Mouse (Mus musculus): Measurements from ENCODE around the gene Tbr1.

The Tbr1 gene

DNA sequence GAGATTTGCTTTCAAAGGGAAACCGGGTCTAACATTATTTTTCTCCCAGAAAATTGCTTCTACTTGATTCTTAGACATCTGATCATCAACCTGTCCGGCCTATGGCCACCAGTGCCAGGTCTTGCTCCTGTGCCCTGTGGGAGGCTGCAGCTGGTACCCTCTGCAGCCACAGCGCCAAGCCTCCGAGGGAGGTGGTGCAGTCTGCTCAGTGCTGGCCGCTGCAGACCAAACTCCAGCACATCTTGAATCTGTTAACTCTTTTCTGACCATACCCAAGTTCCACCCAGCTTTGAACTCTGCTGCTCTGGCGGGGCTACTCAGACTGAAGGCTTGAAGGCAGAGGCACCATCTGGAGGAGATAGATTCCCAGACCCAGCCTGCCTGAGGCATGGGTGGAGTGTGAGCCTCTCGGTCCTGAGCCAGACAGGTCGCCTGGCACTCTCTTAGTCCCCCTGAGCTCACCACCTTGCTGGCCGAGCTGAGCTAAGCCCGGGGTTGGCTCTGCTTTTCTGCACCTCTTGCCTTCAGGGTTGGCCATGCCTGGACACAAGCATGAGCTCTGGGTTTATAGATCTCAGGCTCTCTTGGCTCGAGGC lies at the start of gene Tbr1:
Gene Tbr1 (plus strand): TSS at position 275 of the 596 bp plus-strand sequence.
- peak; percentile 70 for DNase-seq (ENCODE audit: low spot score)

DNA sequence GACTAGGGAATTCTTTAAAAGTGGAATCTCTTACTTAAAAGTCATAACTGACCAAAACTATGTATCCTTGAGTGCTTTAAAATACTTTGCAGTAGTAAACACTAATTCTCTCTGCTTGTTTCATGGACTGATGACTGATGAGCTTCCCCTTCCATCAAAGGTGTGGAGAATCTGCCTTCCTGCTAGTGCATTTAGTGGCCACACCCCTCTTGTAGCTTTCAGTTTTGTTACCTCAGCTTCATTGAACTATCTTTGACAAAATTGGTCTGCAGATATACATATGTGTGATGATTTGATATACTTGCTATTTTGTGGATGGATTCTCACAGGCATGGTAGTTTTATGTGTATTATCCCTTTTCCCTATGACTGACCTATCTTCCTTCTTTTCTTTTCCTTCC lies 47.7 kb upstream of the Tbr1 start:
- DNase-seq (ENCODE audit: low spot score), result no peak

DNA sequence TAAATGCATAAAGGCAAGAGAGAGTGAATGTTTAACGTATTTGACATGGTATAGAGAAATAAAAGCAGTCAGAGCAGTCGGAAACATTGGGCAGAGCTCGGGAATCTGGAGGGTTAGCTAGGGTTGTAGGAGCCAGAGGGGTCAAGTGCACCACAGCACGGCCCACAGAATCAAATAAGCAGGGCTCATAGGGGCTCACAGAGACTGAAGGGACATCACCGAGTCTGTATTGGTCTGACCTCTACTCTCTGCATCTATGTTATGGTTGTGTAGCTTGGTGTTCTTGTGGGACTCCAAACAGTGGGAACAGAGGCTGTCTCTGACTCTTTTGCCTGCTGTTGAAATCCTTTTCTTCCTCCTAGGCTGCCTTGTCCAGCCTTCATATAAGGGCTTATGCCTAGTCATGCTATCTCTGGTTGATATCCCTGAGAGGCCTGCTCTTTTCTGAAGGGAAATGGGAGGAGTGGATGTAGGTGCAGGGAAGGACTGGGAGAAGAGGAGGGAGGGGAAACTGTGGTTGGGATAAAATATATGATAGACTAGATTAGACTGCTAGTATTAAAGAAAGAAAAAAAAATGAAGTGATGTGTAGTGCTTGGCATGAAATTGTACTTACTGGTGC lies 43.4 kb upstream of the Tbr1 start:
- no peak for DNase-seq (ENCODE audit: low spot score)

DNA sequence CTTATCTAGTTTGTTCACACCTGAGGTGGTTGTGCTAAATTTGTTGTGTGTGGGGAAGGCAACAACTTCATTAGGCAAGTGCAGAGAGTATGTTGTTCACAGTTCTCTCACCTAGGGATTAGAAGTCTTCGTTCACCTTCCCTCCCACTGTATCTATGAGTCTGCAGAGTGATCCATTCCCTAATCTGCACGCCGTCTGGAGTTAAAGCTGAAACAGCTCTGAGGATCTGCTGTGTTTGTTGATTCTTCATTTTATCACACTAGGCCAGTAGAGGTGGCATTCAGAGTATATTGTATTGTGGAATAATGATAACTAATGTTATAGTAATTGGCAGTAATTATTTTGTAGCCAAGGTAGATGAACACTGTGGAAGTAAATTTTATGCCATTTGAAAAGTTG lies 42.7 kb upstream of the Tbr1 start:
- no peak for DNase-seq (ENCODE audit: low spot score)

DNA sequence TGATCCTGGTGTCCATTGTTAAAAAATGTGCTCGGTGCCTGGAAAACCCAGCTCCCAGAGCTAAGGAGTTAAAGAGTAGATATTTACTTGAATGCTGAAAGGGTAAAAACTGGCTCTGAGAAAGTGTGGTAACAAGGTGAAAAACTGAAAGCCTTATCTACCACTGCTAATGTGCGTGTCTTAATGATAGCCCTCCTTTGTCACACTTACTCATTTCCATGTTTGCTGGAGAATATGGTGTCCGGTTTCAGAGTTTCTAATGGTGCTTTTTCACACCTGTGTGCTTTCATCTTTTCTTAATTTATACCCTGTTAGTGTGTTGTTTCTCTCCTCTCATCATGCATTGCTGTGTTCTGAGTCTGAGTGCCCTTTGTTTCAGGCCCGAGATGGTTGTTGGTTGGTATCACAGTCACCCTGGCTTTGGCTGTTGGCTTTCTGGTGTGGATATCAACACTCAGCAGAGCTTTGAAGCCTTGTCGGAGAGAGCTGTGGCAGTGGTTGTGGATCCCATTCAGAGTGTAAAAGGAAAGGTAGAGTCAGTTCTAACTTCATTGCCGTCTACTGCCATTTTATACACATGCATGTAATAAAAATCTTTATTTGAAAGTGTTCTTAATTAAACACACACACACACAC lies 38.1 kb upstream of the Tbr1 start:
- DNase-seq (ENCODE audit: low spot score), result no peak

DNA sequence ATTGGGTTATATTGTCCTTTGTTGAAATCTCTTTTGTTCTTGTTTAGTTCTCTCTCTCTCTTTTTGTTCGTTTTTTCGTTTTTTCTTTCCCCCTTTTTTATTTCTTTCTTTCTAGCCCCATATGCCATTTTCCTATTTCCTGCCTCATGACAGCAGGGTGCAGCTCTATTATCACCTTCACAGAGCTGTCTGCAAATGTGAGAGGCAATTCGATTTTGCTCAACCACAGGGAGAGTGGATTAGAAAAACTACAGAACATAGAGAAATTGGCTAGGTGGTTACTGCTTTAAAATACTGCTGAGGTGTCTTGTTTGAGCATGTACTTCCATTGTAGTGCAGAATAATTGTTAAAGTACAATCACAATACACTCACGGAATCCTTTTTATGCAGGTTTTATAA lies 37.2 kb upstream of the Tbr1 start:
- no peak for DNase-seq (ENCODE audit: low spot score)

DNA sequence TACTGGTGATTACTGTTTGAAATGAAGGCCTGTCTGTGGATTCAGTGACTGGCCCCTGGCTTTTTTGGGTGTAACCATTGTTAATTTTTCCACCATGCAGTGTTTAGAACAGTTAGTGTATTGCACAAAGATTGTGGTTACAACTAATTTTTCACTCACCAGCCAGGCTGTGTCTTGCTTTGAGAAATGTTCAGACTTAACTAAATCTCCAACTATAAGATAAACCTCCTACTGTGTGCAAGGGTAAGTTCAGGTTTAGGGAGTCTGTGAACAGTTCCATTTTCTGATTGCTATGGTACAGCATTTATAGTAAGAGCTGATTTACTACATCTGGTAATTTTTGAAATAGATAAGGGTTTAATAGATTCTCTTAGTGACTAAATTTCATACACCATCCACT lies 21.9 kb upstream of the Tbr1 start:
- no peak for DNase-seq (ENCODE audit: low spot score)

DNA sequence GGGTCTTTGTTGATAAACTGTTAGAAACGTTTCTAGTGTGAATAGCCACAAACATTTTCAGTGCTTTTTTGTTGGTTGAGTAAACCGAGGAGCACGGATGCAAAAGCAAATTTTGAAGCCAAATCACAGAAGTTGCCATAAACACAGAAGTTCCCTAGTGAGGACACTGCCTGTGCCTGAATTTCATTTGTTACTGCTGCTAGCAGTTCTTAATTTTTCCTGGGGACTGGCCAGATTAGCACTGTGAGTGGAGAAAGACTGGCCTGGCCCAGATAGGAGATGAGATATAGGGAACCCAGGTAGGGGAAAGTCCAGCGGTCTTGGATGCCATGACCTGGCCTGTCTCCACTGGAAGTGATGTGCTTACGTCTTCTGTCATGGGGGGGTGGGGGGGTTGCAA lies 7.8 kb upstream of the Tbr1 start:
- no peak for DNase-seq (ENCODE audit: low spot score)

DNA sequence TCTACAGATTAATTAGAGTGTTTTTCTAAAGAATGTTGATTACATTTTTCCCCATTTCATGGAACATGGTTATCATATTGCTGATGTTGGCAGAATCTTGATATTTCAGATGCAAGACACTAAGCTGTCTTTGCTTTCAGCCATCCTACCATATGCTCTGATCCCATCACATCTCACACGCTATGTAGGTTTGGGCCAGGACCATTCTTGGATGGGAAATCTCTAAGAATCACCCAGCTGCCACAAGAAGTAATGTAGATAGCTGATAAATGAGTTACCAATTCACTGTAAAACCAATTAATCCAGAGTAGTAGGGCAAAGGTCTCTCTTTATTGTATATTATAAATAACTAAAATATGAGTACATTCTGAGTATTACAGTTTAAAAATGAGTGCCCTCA lies 4.7 kb upstream of the Tbr1 start:
- DNase-seq (ENCODE audit: low spot score), result no peak

DNA sequence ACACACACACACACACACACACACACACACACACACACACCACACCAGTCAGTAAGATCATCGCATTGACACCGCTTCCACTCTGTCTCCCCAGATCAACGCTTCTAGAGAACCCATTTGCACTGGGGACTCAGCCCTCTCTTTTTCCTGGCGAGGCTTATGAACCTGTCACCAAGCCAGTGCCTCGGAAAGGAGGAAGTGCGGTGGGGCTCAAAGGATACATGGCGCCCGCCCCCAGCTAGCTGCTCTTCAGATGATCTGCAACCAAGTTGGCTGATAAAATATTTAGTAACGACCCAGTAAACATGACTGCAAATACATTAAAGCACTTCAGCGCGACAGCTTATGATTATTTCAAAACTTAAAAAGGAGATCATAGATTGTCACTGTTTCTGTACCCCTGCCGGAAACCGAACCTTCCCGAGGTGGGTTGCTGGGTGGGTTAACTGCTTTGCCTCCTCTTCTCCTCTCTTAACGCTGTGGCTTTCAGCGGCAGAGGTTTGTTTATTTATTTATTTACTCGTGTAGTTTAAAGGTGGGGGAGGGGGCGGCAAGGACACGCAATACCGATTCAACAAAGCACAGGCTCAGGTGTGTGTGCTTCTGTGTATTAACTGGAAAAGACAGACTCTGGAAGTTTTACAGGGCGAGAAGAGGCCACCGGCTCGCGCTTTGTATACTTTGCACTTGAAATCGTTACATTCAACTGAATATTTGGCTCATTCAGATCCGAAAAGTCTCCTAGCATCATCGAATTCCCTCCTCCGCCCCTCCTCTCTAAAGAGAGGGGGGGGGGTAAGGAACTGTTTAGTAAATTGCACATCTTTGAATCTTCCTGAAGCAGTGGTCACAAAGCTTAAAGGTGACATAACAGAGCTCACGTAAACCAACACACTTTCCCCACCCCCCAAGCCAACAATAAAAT lies 975 bp downstream of the Tbr1 start:
- DNase-seq (ENCODE audit: low spot score), result peak; percentile 29

DNA sequence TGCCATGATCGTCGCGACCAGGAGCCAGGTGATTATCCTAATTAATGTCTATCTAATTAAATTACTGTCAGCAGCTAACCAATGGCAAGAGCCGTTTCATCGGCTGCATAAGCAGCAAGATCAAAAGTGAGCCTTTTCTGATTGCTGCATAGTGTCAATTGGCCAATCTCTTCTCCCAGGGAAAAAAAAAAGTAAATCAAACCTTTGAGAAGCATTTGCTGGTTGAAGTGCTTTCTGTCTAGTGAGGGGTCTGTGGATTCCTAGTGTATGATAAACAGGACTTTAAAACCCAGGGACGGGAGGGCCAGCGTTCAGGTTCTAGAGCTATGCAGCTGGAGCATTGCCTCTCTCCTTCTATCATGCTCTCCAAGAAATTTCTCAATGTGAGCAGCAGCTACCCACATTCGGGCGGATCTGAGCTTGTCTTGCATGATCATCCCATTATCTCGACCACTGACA lies 1.7 kb downstream of the Tbr1 start:
- DNase-seq (ENCODE audit: low spot score), result peak; percentile 24

DNA sequence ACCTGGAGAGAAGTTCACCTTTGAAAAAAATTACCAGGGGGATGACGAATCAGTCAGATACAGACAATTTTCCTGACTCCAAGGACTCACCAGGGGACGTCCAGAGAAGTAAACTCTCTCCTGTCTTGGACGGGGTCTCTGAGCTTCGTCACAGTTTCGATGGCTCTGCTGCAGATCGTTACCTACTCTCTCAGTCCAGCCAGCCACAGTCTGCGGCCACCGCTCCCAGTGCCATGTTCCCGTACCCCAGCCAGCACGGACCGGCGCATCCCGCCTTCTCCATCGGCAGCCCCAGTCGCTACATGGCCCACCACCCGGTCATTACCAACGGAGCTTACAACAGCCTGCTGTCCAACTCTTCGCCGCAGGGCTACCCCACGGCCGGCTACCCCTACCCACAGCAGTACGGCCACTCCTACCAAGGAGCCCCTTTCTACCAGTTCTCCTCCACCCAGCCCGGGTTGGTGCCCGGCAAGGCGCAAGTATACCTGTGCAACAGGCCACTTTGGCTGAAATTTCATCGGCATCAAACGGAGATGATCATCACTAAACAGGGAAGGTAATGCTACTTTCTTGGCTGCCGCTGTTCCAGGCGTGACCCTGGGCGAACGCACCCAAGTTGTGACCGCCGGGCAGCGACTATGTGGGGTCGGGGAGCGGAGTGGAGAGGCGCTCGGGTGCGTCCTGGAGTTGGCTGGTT lies 2.3 kb downstream of the Tbr1 start:
- peak; percentile 56 for DNase-seq (ENCODE audit: low spot score)

DNA sequence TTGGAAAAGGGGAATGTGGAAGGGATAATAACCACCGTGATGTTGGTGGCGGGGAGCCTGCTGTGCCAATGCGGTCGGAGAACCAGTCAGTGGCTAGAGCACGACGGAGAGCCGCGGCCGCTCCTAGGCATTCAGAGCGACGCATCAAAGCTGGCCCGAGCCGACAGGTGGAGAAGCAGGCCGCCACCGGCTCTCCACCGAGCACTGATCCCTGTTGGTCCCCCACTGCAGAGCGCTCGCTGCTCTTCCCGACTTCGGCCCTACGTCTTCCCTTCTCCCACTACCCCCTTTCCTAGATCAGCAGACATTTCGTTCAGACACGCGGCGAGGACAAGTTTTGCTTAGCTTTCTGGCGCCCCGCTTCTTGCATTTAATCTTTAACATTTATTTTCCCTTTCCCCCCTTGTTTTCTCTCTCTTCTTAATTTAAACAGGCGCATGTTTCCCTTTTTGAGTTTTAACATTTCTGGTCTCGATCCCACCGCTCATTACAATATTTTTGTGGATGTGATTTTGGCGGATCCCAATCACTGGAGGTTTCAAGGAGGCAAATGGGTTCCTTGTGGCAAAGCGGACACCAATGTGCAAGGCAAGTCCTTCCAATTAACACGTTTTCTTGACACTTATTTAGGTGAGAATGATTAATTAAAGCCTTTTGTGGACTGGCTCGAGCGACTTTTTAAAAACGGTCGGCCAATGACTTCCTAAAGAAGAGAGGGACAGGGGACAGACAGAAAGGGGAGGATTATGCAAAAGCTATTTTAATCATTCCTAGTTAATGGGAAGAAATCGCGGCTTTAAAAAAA lies 3.0 kb downstream of the Tbr1 start:
- peak; percentile 68 for DNase-seq (ENCODE audit: low spot score)

DNA sequence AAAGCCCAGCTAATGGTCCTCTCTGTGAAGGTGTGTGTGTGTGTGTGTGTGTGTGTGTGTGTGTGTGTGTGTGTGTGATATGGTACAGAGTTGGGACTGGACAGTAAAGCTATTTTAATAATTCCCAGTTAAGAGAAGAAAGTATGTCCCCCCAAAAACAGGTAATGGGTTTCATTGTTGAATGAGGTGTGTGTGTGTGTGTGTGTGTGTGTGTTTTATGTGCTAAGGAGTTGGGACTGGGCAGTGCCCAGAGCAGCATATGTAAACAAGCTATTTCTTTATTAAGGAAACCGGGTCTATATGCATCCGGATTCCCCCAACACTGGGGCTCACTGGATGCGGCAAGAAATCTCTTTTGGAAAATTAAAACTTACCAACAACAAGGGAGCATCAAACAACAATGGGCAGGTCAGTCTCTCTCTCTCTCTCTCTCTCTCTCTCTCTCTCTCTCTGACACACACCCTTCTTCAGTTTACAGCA lies 3.7 kb downstream of the Tbr1 start:
- DNase-seq (ENCODE audit: low spot score), result no peak

DNA sequence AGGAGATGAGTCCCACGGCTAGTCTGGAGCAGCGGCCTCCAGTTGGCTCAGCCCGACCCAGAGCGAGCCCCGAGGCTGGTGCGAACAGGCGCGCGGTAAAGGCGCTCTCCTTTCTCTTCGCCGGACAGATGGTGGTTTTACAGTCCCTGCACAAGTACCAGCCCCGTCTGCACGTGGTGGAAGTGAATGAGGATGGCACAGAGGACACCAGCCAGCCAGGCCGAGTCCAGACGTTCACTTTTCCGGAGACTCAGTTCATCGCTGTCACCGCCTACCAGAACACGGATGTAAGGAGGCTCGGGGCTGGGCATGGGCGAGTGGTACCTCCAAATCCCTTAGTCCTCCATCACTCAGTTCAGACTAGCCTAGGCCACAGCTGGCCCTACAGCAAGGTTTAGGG lies 4.4 kb downstream of the Tbr1 start:
- peak; percentile 61 for DNase-seq (ENCODE audit: low spot score)

DNA sequence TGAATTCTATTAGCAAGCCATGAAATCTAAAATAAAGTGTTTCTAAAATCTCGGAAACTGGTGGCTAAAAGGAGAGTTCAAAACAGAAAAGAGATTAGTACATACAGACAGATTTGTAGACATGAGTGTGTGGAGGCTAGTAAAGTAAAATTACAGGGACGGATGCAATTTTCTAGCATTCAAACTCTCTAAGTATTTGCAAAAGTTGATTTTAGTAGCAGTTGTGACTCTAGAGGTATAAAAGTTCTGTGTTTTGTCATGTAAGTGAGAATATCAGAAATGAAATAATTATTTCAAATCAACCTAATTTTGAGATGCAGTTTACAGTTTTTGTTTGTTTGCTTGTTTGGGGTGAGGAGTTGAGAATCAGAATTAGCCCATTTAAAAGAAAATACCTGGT lies 5.1 kb downstream of the Tbr1 start:
- DNase-seq (ENCODE audit: low spot score), result no peak

DNA sequence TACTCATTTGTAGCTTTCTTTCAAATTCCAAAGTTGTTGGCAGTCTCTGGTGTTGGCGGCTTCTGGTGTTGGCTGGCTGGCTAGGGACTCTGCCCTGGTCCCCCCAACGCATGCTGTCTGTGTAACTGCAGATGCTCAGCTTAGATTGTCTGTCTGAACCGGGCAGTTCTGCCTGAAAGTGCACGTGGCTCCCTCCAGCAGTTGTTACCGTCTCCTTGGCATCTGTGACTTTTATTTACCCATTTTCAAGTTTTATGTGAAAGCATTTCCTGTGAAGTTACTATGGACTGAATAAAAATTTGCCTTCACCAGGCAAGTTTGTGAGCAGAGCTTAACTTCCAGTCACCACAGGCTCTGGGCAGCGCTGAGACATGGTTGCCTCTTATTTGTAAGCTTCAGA lies 6.0 kb downstream of the Tbr1 start:
- peak; percentile 41 for DNase-seq (ENCODE audit: low spot score)

DNA sequence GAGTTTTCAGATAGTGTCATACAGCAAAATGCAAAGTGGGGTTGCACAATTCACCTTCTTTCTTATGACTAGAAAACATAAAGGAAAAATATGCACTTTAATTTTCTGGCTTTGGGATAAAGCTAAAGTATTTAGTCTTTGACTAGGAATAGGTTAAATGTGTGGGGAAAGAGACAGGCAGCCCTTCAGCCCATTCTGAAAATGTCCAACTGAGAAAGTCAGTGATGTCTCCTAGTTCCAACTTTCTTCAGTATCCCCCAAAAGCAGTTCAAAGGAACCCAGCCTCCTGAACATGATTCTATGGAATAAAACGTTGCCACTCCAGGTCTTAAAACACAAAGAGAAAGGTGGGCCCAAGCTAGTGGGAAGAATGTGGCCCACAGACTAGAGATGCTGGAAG lies 6.7 kb downstream of the Tbr1 start:
- DNase-seq (ENCODE audit: low spot score), result no peak

DNA sequence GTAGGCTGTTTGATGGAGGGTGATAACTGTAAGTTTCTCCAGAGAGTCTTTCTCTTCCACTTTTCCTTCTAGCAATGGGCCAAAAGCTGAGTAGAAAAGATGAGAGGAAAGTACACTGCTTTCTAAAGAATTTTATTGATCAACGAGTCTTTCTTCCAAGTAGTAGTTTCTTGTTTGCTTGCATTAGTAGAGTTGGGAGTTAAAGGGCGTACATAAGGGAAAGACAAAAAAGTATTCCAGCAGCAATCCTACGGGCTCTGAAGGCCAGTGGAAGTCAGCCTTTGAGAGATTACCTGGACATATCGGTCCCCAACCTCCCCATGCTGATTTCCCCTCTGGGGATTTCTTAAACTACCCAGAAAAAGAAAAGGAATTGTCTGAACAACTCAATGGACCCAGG lies 8.0 kb downstream of the Tbr1 start:
- no peak for DNase-seq (ENCODE audit: low spot score)

DNA sequence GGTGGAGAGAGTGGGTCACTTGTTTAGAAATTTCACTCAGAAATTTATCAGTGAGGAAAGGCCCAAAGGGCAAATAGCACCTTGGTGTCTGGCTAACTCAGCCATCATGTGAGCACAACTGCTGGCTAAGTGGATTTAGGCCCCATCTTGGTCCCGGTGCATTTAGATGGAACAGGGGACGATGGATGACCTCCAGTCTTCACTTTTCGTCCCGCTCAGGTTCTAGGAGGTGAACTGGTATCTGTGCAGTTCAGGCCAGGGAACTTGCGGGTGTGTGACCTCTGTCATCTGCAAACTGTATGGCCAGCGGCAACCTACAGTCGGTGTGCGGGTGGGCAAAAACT lies 8.4 kb downstream of the Tbr1 start:
- DNase-seq (ENCODE audit: low spot score), result peak; percentile 28
